Mouse (Mus musculus) lung, postnatal 0 days (tissue): ENCODE results near the gene Gimap1.

Experiments
- CTCF ChIP-seq: IDR thresholded peaks from 2 replicates; pipeline ENCODE4 v1.5.1; 2016; ENCODE audit warnings: antibody characterized with exemption, mild to moderate bottlenecking
- EP300 ChIP-seq: IDR thresholded peaks from 2 replicates; pipeline ENCODE4 v1.6.1; 2016; ENCODE audit warnings: antibody characterized with exemption, mild to moderate bottlenecking, control low read depth

- TF ChIP-seq CTCF (no peak), EP300 (no peak)
These were observed 40.6 kb upstream of the Gimap1 start for GRCm38 (mm10) chr6:48698066-48698856.
